Mouse (Mus musculus): ENCODE measurements around the gene Tmtc1. TPM values are rescaled to one million over a fixed set of nuclear protein-coding genes. Genes with fewer than 3 reads are reported as not detected.

The Tmtc1 gene
- polyA plus RNA-seq, 1 experiment from 2014 or later = 1.0 TPM

GRCm38 (mm10) chr6:148442671-148443290 is 1.4 kb downstream of the Tmtc1 start:
- no peaks in the 10 kb centered on the region for H3K9me3 ChIP-seq (ENCODE audit: control insufficient read depth, low read length)
- H3K4me1 ChIP-seq (ENCODE audit: control insufficient read depth, insufficient read depth, low read length) = peaks cover 12% of the 10 kb centered on the region
- peak overlapping the region; percentile 66 for H3K9ac ChIP-seq (ENCODE audit: low read length)
- peak overlapping the region; percentile 90 for H3K4me2 ChIP-seq (ENCODE audit: low read depth, severe bottlenecking)
- H3K27me3 ChIP-seq (ENCODE audit: control insufficient read depth, insufficient read depth, low read length) = peaks cover 16% of the 10 kb centered on the region
- peak overlapping the region; percentile 53 for H3K4me3 ChIP-seq (ENCODE audit: low read depth, low read length)
- WGBS = 1% methylated on average over 27 of the region's 27 CpGs
- ATAC-seq (ENCODE audit: insufficient number of reproducible peaks, low FRiP score, low TSS enrichment, low read depth) (no peak), DNase-seq (ENCODE audit: low spot score) (peak; percentile 57)
- no peak overlapping the region for H3K27ac ChIP-seq (replicated peaks; ENCODE audit: low read depth, low read length)
- H3K36me3 ChIP-seq (ENCODE audit: control insufficient read depth, insufficient read depth, low read length) = no peaks in the 10 kb centered on the region

- DNase-seq (ENCODE audit: low spot score) = peak; percentile 36
Observed at GRCm38 (mm10) chr6:148441871-148442270, 2.3 kb downstream of the Tmtc1 start.

GRCm38 (mm10) chr6:148439101-148439500 is 5.1 kb downstream of the Tmtc1 start:
- Histone ChIP-seq H3K4me2 (ENCODE audit: low read depth, severe bottlenecking) (no peak overlapping the region), H3K27ac (replicated peaks; ENCODE audit: low read depth, low read length) (no peak overlapping the region), H3K9me3 (ENCODE audit: control insufficient read depth, low read length) (no peaks in the 10 kb centered on the region), H3K4me3 (ENCODE audit: low read depth, low read length) (no peak overlapping the region), H3K9ac (ENCODE audit: low read length) (no peak overlapping the region), H3K36me3 (ENCODE audit: control insufficient read depth, insufficient read depth, low read length) (no peaks in the 10 kb centered on the region), H3K4me1 (ENCODE audit: control insufficient read depth, insufficient read depth, low read length) (peaks cover 12% of the 10 kb centered on the region), H3K27me3 (ENCODE audit: control insufficient read depth, insufficient read depth, low read length) (peaks cover 12% of the 10 kb centered on the region)
- no peak for DNase-seq (ENCODE audit: low spot score)
- ATAC-seq (ENCODE audit: insufficient number of reproducible peaks, low FRiP score, low TSS enrichment, low read depth) = no peak
- 65% methylated on average over 4 of the region's 4 CpGs for WGBS

More at GRCm38 (mm10) chr6:148441871-148442270, 2.3 kb downstream of the Tmtc1 start:
- 7% methylated on average over 5 of the region's 5 CpGs for WGBS
- no peak overlapping the region for H3K9ac ChIP-seq (ENCODE audit: low read length)
- no peak overlapping the region for H3K27ac ChIP-seq (replicated peaks; ENCODE audit: low read depth, low read length)
- 0 out of 2 replicates have a peak overlapping the region, but pooled peaks have one; percentile 8 for H3K4me2 ChIP-seq (ENCODE audit: low read depth, severe bottlenecking)
- peaks cover 16% of the 10 kb centered on the region for H3K27me3 ChIP-seq (ENCODE audit: control insufficient read depth, insufficient read depth, low read length)
- no peak overlapping the region for H3K4me3 ChIP-seq (ENCODE audit: low read depth, low read length)
- ATAC-seq (ENCODE audit: insufficient number of reproducible peaks, low FRiP score, low TSS enrichment, low read depth) = no peak
- no peaks in the 10 kb centered on the region for H3K9me3 ChIP-seq (ENCODE audit: control insufficient read depth, low read length)
- peaks cover 12% of the 10 kb centered on the region for H3K4me1 ChIP-seq (ENCODE audit: control insufficient read depth, insufficient read depth, low read length)
- no peaks in the 10 kb centered on the region for H3K36me3 ChIP-seq (ENCODE audit: control insufficient read depth, insufficient read depth, low read length)

GRCm38 (mm10) chr6:148437565-148437964 is 6.6 kb downstream of the Tmtc1 start:
- ATAC-seq (ENCODE audit: insufficient number of reproducible peaks, low FRiP score, low TSS enrichment, low read depth) (no peak), DNase-seq (ENCODE audit: low spot score) (no peak)
- H3K27ac ChIP-seq (replicated peaks; ENCODE audit: low read depth, low read length) = no peak overlapping the region
- no peak overlapping the region for H3K9ac ChIP-seq (ENCODE audit: low read length)
- H3K4me2 ChIP-seq (ENCODE audit: low read depth, severe bottlenecking) = no peak overlapping the region
- WGBS = 85% methylated on average over 1 of the region's 1 CpGs
- H3K9me3 ChIP-seq (ENCODE audit: control insufficient read depth, low read length) = no peaks in the 10 kb centered on the region
- peaks cover under 1% of the 10 kb centered on the region for H3K27me3 ChIP-seq (ENCODE audit: control insufficient read depth, insufficient read depth, low read length)
- no peaks in the 10 kb centered on the region for H3K36me3 ChIP-seq (ENCODE audit: control insufficient read depth, insufficient read depth, low read length)
- no peak overlapping the region for H3K4me3 ChIP-seq (ENCODE audit: low read depth, low read length)
- H3K4me1 ChIP-seq (ENCODE audit: control insufficient read depth, insufficient read depth, low read length) = peaks cover 7% of the 10 kb centered on the region

- no peak for ATAC-seq (ENCODE audit: insufficient number of reproducible peaks, low FRiP score, low TSS enrichment, low read depth)
- WGBS = 84% methylated on average over 7 of the region's 7 CpGs
- H3K4me3 ChIP-seq (ENCODE audit: low read depth, low read length) = no peak overlapping the region
- DNase-seq (ENCODE audit: low spot score) = no peak
- H3K36me3 ChIP-seq (ENCODE audit: control insufficient read depth, insufficient read depth, low read length) = no peaks in the 10 kb centered on the region
- no peak overlapping the region for H3K4me2 ChIP-seq (ENCODE audit: low read depth, severe bottlenecking)
- no peaks in the 10 kb centered on the region for H3K27me3 ChIP-seq (ENCODE audit: control insufficient read depth, insufficient read depth, low read length)
- H3K27ac ChIP-seq (replicated peaks; ENCODE audit: low read depth, low read length) = no peak overlapping the region
- no peak overlapping the region for H3K9ac ChIP-seq (ENCODE audit: low read length)
- H3K9me3 ChIP-seq (ENCODE audit: control insufficient read depth, low read length) = no peaks in the 10 kb centered on the region
- H3K4me1 ChIP-seq (ENCODE audit: control insufficient read depth, insufficient read depth, low read length) = no peaks in the 10 kb centered on the region
Observed at GRCm38 (mm10) chr6:148436441-148437001, 7.7 kb downstream of the Tmtc1 start.

- H3K27ac ChIP-seq (replicated peaks; ENCODE audit: low read depth, low read length) = no peak overlapping the region
- H3K9me3 ChIP-seq (ENCODE audit: control insufficient read depth, low read length) = no peaks in the 10 kb centered on the region
- no peaks in the 10 kb centered on the region for H3K36me3 ChIP-seq (ENCODE audit: control insufficient read depth, insufficient read depth, low read length)
- H3K9ac ChIP-seq (ENCODE audit: low read length) = no peak overlapping the region
- H3K27me3 ChIP-seq (ENCODE audit: control insufficient read depth, insufficient read depth, low read length) = no peaks in the 10 kb centered on the region
- no peak overlapping the region for H3K4me2 ChIP-seq (ENCODE audit: low read depth, severe bottlenecking)
- no peak overlapping the region for H3K4me3 ChIP-seq (ENCODE audit: low read depth, low read length)
- no peak for DNase-seq (ENCODE audit: low spot score)
- WGBS = 63% methylated on average over 7 of the region's 7 CpGs
- no peak for ATAC-seq (ENCODE audit: insufficient number of reproducible peaks, low FRiP score, low TSS enrichment, low read depth)
- H3K4me1 ChIP-seq (ENCODE audit: control insufficient read depth, insufficient read depth, low read length) = no peaks in the 10 kb centered on the region
Observed at GRCm38 (mm10) chr6:148421577-148421976, 22.6 kb downstream of the Tmtc1 start.

- no peak overlapping the region for H3K27ac ChIP-seq (replicated peaks; ENCODE audit: low read depth, low read length)
- no peak overlapping the region for H3K4me3 ChIP-seq (ENCODE audit: low read depth, low read length)
- no peaks in the 10 kb centered on the region for H3K9me3 ChIP-seq (ENCODE audit: control insufficient read depth, low read length)
- H3K4me2 ChIP-seq (ENCODE audit: low read depth, severe bottlenecking) = no peak overlapping the region
- no peak overlapping the region for H3K9ac ChIP-seq (ENCODE audit: low read length)
- H3K4me1 ChIP-seq (ENCODE audit: control insufficient read depth, insufficient read depth, low read length) = no peaks in the 10 kb centered on the region
- H3K27me3 ChIP-seq (ENCODE audit: control insufficient read depth, insufficient read depth, low read length) = no peaks in the 10 kb centered on the region
- no peaks in the 10 kb centered on the region for H3K36me3 ChIP-seq (ENCODE audit: control insufficient read depth, insufficient read depth, low read length)
- ATAC-seq (ENCODE audit: insufficient number of reproducible peaks, low FRiP score, low TSS enrichment, low read depth) (no peak), DNase-seq (ENCODE audit: low spot score) (no peak)
- 82% methylated on average over 6 of the region's 6 CpGs for WGBS
Observed at GRCm38 (mm10) chr6:148420387-148420786, 23.8 kb downstream of the Tmtc1 start.

- 73% methylated on average over 2 of the region's 2 CpGs for WGBS
- H3K9ac ChIP-seq (ENCODE audit: low read length) = no peak overlapping the region
Observed at GRCm38 (mm10) chr6:148416597-148416996, 27.6 kb downstream of the Tmtc1 start.

GRCm38 (mm10) chr6:148413638-148414037 is 30.6 kb downstream of the Tmtc1 start:
- Histone ChIP-seq H3K4me3 (ENCODE audit: low read depth, low read length) (no peak overlapping the region), H3K9ac (ENCODE audit: low read length) (no peak overlapping the region), H3K27ac (replicated peaks; ENCODE audit: low read depth, low read length) (no peak overlapping the region), H3K9me3 (ENCODE audit: control insufficient read depth, low read length) (no peaks in the 10 kb centered on the region), H3K36me3 (ENCODE audit: control insufficient read depth, insufficient read depth, low read length) (no peaks in the 10 kb centered on the region), H3K4me2 (ENCODE audit: low read depth, severe bottlenecking) (no peak overlapping the region), H3K27me3 (ENCODE audit: control insufficient read depth, insufficient read depth, low read length) (no peaks in the 10 kb centered on the region), H3K4me1 (ENCODE audit: control insufficient read depth, insufficient read depth, low read length) (no peaks in the 10 kb centered on the region)
- ATAC-seq (ENCODE audit: insufficient number of reproducible peaks, low FRiP score, low TSS enrichment, low read depth) = no peak
- no peak for DNase-seq (ENCODE audit: low spot score)

More at GRCm38 (mm10) chr6:148416597-148416996, 27.6 kb downstream of the Tmtc1 start:
- Histone ChIP-seq H3K36me3 (ENCODE audit: control insufficient read depth, insufficient read depth, low read length) (no peaks in the 10 kb centered on the region), H3K4me3 (ENCODE audit: low read depth, low read length) (no peak overlapping the region), H3K9me3 (ENCODE audit: control insufficient read depth, low read length) (no peaks in the 10 kb centered on the region), H3K4me2 (ENCODE audit: low read depth, severe bottlenecking) (no peak overlapping the region), H3K4me1 (ENCODE audit: control insufficient read depth, insufficient read depth, low read length) (no peaks in the 10 kb centered on the region), H3K27me3 (ENCODE audit: control insufficient read depth, insufficient read depth, low read length) (no peaks in the 10 kb centered on the region), H3K27ac (replicated peaks; ENCODE audit: low read depth, low read length) (no peak overlapping the region)
- DNase-seq (ENCODE audit: low spot score) (no peak), ATAC-seq (ENCODE audit: insufficient number of reproducible peaks, low FRiP score, low TSS enrichment, low read depth) (no peak)
